In genomic region chr3:32687156-32687555, GRCm38 (mm10) we compare ENCODE assay signal across 25 mouse cellular contexts. TPM values are rescaled to one million over a fixed set of nuclear protein-coding genes. Genes with fewer than 3 reads are reported as not detected.
A peak's percentile ranks its signal among the peaks of the same experiment; 100 is the strongest.
DNase-seq lines count a peak whose midpoint lies in the region; ATAC-seq and TF ChIP-seq lines count a peak whose summit lies in the region.
"Had no signal": no experiment of that assay in that cellular context is flagged by ENCODE, and none has a peak within 500 bp of the region (broad histone marks: within the 10 kb centered on the region; RNA-seq: fewer than 3 reads in every experiment).

No protein-coding gene starts in this region.

- no peaks in the 10 kb centered on the region for H3K4me1 ChIP-seq in heart, adult 2 months (ENCODE audit: control insufficient read depth, insufficient read depth, low read length)
- no peaks in the 10 kb centered on the region for H3K4me1 ChIP-seq in forebrain, postnatal 0 days (ENCODE audit: insufficient read depth)
- H3K4me1 ChIP-seq: embryonic facial prominence, embryonic 12.5 days; kidney, embryonic 15.5 days; limb, embryonic 15.5 days; neural tube, embryonic 13.5 days had no signal

- no peak for TF ChIP-seq POLR2A in heart, adult 2 months (IDR thresholded peaks at IDR 0.05; ENCODE audit: insufficient read depth, low read depth, low read length)

- H3K9ac ChIP-seq in heart, adult 2 months (ENCODE audit: low read depth, low read length) = no peak overlapping the region
- H3K9ac ChIP-seq in forebrain, postnatal 0 days = no peak overlapping the region
- H3K9ac ChIP-seq: embryonic facial prominence, embryonic 12.5 days; heart, embryonic 12.5 days; hindbrain, embryonic 14.5 days; kidney, embryonic 15.5 days; limb, embryonic 15.5 days; liver, embryonic 15.5 days; neural tube, embryonic 13.5 days had no signal

- H3K27ac ChIP-seq in heart, adult 2 months = no peak overlapping the region
- no peak overlapping the region for H3K27ac ChIP-seq in layer of hippocampus, adult 2 months
- no peak overlapping the region for H3K27ac ChIP-seq in forebrain, postnatal 0 days (ENCODE audit: low read depth, low read length)
- H3K27ac ChIP-seq: embryonic facial prominence, embryonic 12.5 days; hindbrain, embryonic 14.5 days; kidney, embryonic 15.5 days; limb, embryonic 15.5 days; liver, embryonic 15.5 days; neural tube, embryonic 13.5 days had no signal

- 0 out of 2 replicates have a peak, but pooled peaks cover under 1% of the 10 kb centered on the region for H3K36me3 ChIP-seq in heart, adult 2 months (ENCODE audit: control insufficient read depth, insufficient read depth, low read length)
- no peaks in the 10 kb centered on the region for H3K36me3 ChIP-seq in forebrain, postnatal 0 days (ENCODE audit: insufficient read depth)
- H3K36me3 ChIP-seq: embryonic facial prominence, embryonic 12.5 days; G1E; heart, embryonic 12.5 days; kidney, embryonic 15.5 days; limb, embryonic 15.5 days; liver, embryonic 15.5 days; neural tube, embryonic 13.5 days had no signal

- peak; percentile 27 for TF ChIP-seq CTCF in heart, adult 2 months (IDR thresholded peaks at IDR 0.05)
- peak; percentile 31 for TF ChIP-seq CTCF in layer of hippocampus, adult 2 months (conservative IDR thresholded peaks at IDR 0.05)
- TF ChIP-seq CTCF in forebrain, postnatal 0 days (IDR thresholded peaks at IDR 0.05; ENCODE audit: low read depth) = no peak

- intact Hi-C loops in heart, adult 2 months (cut with DNase I) = no loop called here

- 78% methylated on average over 4 of the region's 4 CpGs for WGBS in heart, adult 2 months
- 77% methylated on average over 4 of the region's 4 CpGs for WGBS in forebrain, postnatal 0 days

- H3K9me3 ChIP-seq in forebrain, postnatal 0 days (ENCODE audit: low read length) = no peaks in the 10 kb centered on the region
- H3K9me3 ChIP-seq: embryonic facial prominence, embryonic 12.5 days; G1E; heart, embryonic 12.5 days; kidney, embryonic 15.5 days; limb, embryonic 15.5 days; liver, embryonic 15.5 days; neural tube, embryonic 13.5 days had no signal

- no peak for ATAC-seq in forebrain, postnatal 0 days
- ATAC-seq: CD4-positive, CD25-positive, alpha-beta regulatory T cell, adult 4 months had no signal

- H3K4me3 ChIP-seq in heart, adult 2 months = no peak overlapping the region
- no peak overlapping the region for H3K4me3 ChIP-seq in layer of hippocampus, adult 2 months
- H3K4me3 ChIP-seq in forebrain, postnatal 0 days (ENCODE audit: low read depth, low read length) = no peak overlapping the region
- H3K4me3 ChIP-seq: embryonic facial prominence, embryonic 12.5 days; heart, embryonic 12.5 days; kidney, embryonic 15.5 days; limb, embryonic 15.5 days; liver, embryonic 15.5 days; myocyte; neural tube, embryonic 13.5 days had no signal

- DNase-seq in heart, adult 2 months = no peak
- DNase-seq in heart, postnatal 4 days = no peak
- DNase-seq in layer of hippocampus, adult 2 months (ENCODE audit: low spot score in 2 of 2) = no peak
- no peak for DNase-seq in layer of hippocampus, postnatal 25 days (ENCODE audit: extremely low spot score in 1 of 2, low spot score in 1 of 2)
- peak; percentile 6 for DNase-seq in testis, postnatal 10 days (ENCODE audit: low spot score)
- DNase-seq in testis, postnatal 14 days (ENCODE audit: low spot score) = no peak
- no peak for DNase-seq in forebrain, postnatal 0 days
- DNase-seq: adrenal gland, postnatal 10 days; cerebellum, adult 18-20 months; cerebellum, postnatal 25 days; left cerebral cortex, postnatal 4 days; lung, postnatal 10 days; midbrain, embryonic 14.5 days; thymus, adult 18-20 months; thymus, postnatal 4 days had no signal

- TF ChIP-seq EP300 in heart, adult 2 months (IDR thresholded peaks at IDR 0.05; ENCODE audit: insufficient read depth, low read depth, low read length) = no peak

- no peaks in the 10 kb centered on the region for H3K27me3 ChIP-seq in heart, adult 2 months (ENCODE audit: control insufficient read depth, insufficient read depth, low read length)
- H3K27me3 ChIP-seq in forebrain, postnatal 0 days (ENCODE audit: insufficient read depth, low read length) = no peaks in the 10 kb centered on the region
- H3K27me3 ChIP-seq: embryonic facial prominence, embryonic 12.5 days; heart, embryonic 12.5 days; kidney, embryonic 15.5 days; limb, embryonic 15.5 days; liver, embryonic 15.5 days; neural tube, embryonic 13.5 days had no signal

- no peak overlapping the region for H3K4me2 ChIP-seq in forebrain, postnatal 0 days (ENCODE audit: low read depth)
- H3K4me2 ChIP-seq: embryonic facial prominence, embryonic 12.5 days; heart, embryonic 12.5 days; hindbrain, embryonic 14.5 days; kidney, embryonic 15.5 days; limb, embryonic 15.5 days; liver, embryonic 15.5 days; neural tube, embryonic 13.5 days had no signal

- H3K79me2 ChIP-seq in heart, adult 2 months (replicated peaks; ENCODE audit: control insufficient read depth, insufficient read depth, low read length) = no peaks in the 10 kb centered on the region

RNA-seq across cellular contexts. Expression of gene Actl6a, which starts 18.9 kb away (rescaled TPM):
- 10 to 100 TPM; 22.1 to 22.9 TPM for total RNA-seq in heart, adult 2 months (2021)
- polyA plus RNA-seq in heart, adult 2 months (2012; rRNA removed) = 11.1 and 18.1 TPM in 2 replicates
- total RNA-seq in heart, postnatal 4 days (2021) = 10 to 100 TPM; 46.6 to 54.2 TPM
- total RNA-seq in layer of hippocampus, adult 2 months (2021) = 10 to 100 TPM; 19.2 to 20.4 TPM
- total RNA-seq in layer of hippocampus, postnatal 25 days (2021) = 10 to 100 TPM; 16.1 to 21.6 TPM
- total RNA-seq in forebrain, postnatal 0 days (2014; rRNA removed) = 34.5 and 43.6 TPM in 2 replicates
- polyA plus RNA-seq in forebrain, postnatal 0 days (2015; fragmentation: Nextera tagmentation; extraction: Ambion mirVana) = 39.6 and 44.3 TPM in 2 replicates

RNA-seq across cellular contexts. Expression of gene Ndufb5, which starts 49.6 kb away (rescaled TPM):
- 100 to 1,000 TPM; 793 to 933 TPM for total RNA-seq in heart, adult 2 months (2021)
- 925 and 1,211 TPM in 2 replicates for polyA plus RNA-seq in heart, adult 2 months (2012; rRNA removed)
- 100 to 1,000 TPM; 562 to 570 TPM for total RNA-seq in heart, postnatal 4 days (2021)
- 100 to 1,000 TPM; 192 to 210 TPM for total RNA-seq in layer of hippocampus, adult 2 months (2021)
- total RNA-seq in layer of hippocampus, postnatal 25 days (2021) = 100 to 1,000 TPM; 200 to 202 TPM
- 389 and 418 TPM in 2 replicates for total RNA-seq in forebrain, postnatal 0 days (2014; rRNA removed)
- 338 and 406 TPM in 2 replicates for polyA plus RNA-seq in forebrain, postnatal 0 days (2015; fragmentation: Nextera tagmentation; extraction: Ambion mirVana)

RNA-seq across cellular contexts. Expression of gene Mrpl47, which starts 50.2 kb away (rescaled TPM):
- 10 to 100 TPM; 39.3 to 44.8 TPM for total RNA-seq in heart, adult 2 months (2021)
- 4.8 and 10.8 TPM in 2 replicates for polyA plus RNA-seq in heart, adult 2 months (2012; rRNA removed)
- 10 to 100 TPM; 36.9 to 45.3 TPM for total RNA-seq in heart, postnatal 4 days (2021)
- total RNA-seq in layer of hippocampus, adult 2 months (2021) = 10 to 100 TPM; 19.7 to 20.1 TPM
- 10 to 100 TPM; 21.1 to 22.5 TPM for total RNA-seq in layer of hippocampus, postnatal 25 days (2021)
- total RNA-seq in forebrain, postnatal 0 days (2014; rRNA removed) = 19.1 and 29.6 TPM in 2 replicates
- polyA plus RNA-seq in forebrain, postnatal 0 days (2015; fragmentation: Nextera tagmentation; extraction: Ambion mirVana) = 30.3 and 34.3 TPM in 2 replicates
